Mouse (Mus musculus): Measurements from ENCODE around the gene Espnl. TPM values are rescaled to one million over a fixed set of nuclear protein-coding genes. Genes with fewer than 3 reads are reported as not detected.
A peak's percentile ranks its signal among the peaks of the same experiment; 100 is the strongest.

Espnl gene
- polyA plus RNA-seq, 1 experiment from 2014 or later: 0.08 TPM

DNA sequence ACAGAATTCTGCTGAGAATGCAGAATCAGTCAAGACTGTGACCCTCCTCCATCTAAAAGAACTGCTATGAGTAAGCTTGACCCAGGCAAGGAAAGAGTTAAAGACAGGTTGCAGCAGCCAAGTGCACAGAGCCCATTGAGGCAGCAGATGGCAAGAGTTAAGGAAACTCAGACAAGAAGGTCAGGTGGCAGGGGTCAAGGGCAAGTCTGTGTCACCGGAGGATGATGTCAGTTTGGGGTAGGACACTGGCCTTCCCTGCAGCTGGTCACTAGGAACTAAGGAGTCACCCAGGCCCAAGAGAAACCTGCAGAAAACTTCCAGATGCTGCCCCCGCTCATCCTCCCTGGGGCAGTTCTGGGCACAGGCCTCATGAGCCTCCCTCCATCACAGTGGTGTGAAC is 2.8 kb downstream of the Espnl start:
- Histone ChIP-seq H3K9me3 (no peaks in the 10 kb centered on the region), H3K27ac (no peak overlapping the region), H3K4me2 (no peak overlapping the region), H3K4me3 (replicated peaks) (no peak overlapping the region), H3K9ac (replicated peaks) (no peak overlapping the region), H3K27me3 (no peaks in the 10 kb centered on the region), H3K4me1 (replicated peaks) (peaks cover 15% of the 10 kb centered on the region), H3K36me3 (no peaks in the 10 kb centered on the region)
- 56% methylated on average over 2 of the region's 2 CpGs for WGBS
- no peak for ATAC-seq (ENCODE audit: insufficient number of reproducible peaks, insufficient read depth, low FRiP score, low TSS enrichment, low read depth)

- H3K4me3 ChIP-seq (replicated peaks): no peak overlapping the region
- no peaks in the 10 kb centered on the region for H3K9me3 ChIP-seq
- no peaks in the 10 kb centered on the region for H3K27me3 ChIP-seq
- no peak for ATAC-seq (ENCODE audit: insufficient number of reproducible peaks, insufficient read depth, low FRiP score, low TSS enrichment, low read depth)
- H3K27ac ChIP-seq: no peak overlapping the region
- peaks cover 15% of the 10 kb centered on the region for H3K4me1 ChIP-seq (replicated peaks)
- no peaks in the 10 kb centered on the region for H3K36me3 ChIP-seq
- WGBS: 73% methylated on average over 4 of the region's 4 CpGs
- H3K4me2 ChIP-seq: no peak overlapping the region
- H3K9ac ChIP-seq (replicated peaks): no peak overlapping the region
Measured at GRCm38 (mm10) chr1:91325488-91326042, 3.7 kb downstream of the Espnl start.

DNA sequence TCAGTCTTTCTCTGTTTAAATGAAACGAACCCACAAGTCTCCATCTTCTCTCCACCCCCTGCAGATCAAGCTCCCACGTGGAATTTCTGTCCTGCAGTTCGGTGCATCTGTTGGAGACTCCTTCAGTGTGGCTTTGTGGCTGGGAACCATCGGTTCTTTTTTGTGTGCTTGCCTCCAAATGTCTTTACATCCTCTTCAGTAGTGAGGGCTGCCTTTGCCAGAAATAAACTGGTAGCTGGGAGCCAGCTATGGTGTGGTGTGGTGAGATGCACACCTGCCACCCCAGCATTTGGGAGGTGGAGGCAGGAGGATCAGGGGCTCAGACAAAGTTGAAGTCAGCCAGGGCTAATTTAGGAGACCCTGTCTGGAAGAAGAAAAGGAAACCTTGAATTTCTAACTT is 10.2 kb downstream of the Espnl start:
- no peak overlapping the region for H3K9ac ChIP-seq (replicated peaks)
- H3K4me1 ChIP-seq (replicated peaks): peaks cover 12% of the 10 kb centered on the region
- no peaks in the 10 kb centered on the region for H3K9me3 ChIP-seq
- no peak overlapping the region for H3K4me3 ChIP-seq (replicated peaks)
- H3K27ac ChIP-seq: no peak overlapping the region
- 59% methylated on average over 4 of the region's 4 CpGs for WGBS
- no peaks in the 10 kb centered on the region; the same call in 1 of the 2 replicates for H3K27me3 ChIP-seq
- no peak for ATAC-seq (ENCODE audit: insufficient number of reproducible peaks, insufficient read depth, low FRiP score, low TSS enrichment, low read depth)
- H3K4me2 ChIP-seq: no peak overlapping the region
- no peaks in the 10 kb centered on the region for H3K36me3 ChIP-seq

- Histone ChIP-seq H3K4me2 (no peak overlapping the region), H3K36me3 (no peaks in the 10 kb centered on the region), H3K4me1 (replicated peaks) (peaks cover 13% of the 10 kb centered on the region), H3K27ac (no peak overlapping the region), H3K4me3 (replicated peaks) (no peak overlapping the region), H3K27me3 (no peaks in the 10 kb centered on the region; the same call in 1 of the 2 replicates), H3K9me3 (no peaks in the 10 kb centered on the region), H3K9ac (replicated peaks) (no peak overlapping the region)
- no peak for ATAC-seq (ENCODE audit: insufficient number of reproducible peaks, insufficient read depth, low FRiP score, low TSS enrichment, low read depth)
Measured at GRCm38 (mm10) chr1:91333582-91333981, 11.7 kb downstream of the Espnl start.

- ATAC-seq (ENCODE audit: insufficient number of reproducible peaks, insufficient read depth, low FRiP score, low TSS enrichment, low read depth): no peak
- Histone ChIP-seq H3K36me3 (no peaks in the 10 kb centered on the region), H3K9ac (replicated peaks) (no peak overlapping the region), H3K27ac (no peak overlapping the region), H3K4me2 (no peak overlapping the region), H3K27me3 (peaks cover 28% of the 10 kb centered on the region), H3K9me3 (no peaks in the 10 kb centered on the region), H3K4me3 (replicated peaks) (no peak overlapping the region), H3K4me1 (replicated peaks) (peaks cover 5% of the 10 kb centered on the region; the same call in 1 of the 2 replicates)
- WGBS: 88% methylated on average over 7 of the region's 7 CpGs
Measured at GRCm38 (mm10) chr1:91337355-91337754, 15.5 kb downstream of the Espnl start.

DNA sequence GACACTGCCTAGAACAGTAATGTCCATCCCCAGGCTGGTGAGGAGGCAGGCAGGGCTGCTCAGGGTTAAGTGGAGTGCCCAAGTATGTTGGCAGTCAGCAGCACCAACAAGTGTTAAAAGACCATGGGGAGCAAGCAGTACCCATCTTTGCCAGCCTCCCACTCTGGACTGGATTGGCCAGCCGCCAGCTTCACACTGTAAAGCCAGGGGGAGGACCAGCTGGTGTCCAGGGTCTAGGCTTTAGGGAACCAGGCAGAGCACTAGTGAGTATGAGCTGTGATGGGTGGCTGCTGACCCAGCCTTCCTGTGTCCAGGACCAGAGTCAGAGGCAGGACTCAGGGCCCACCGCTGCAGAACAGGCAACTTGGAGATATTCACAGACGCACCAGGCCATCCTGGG is 22.1 kb downstream of the Espnl start:
- Histone ChIP-seq H3K27me3 (peaks cover 83% of the 10 kb centered on the region), H3K4me2 (no peak overlapping the region), H3K4me1 (replicated peaks) (peaks cover 14% of the 10 kb centered on the region), H3K36me3 (no peaks in the 10 kb centered on the region), H3K4me3 (replicated peaks) (no peak overlapping the region), H3K27ac (no peak overlapping the region), H3K9me3 (no peaks in the 10 kb centered on the region), H3K9ac (replicated peaks) (no peak overlapping the region)
- no peak for ATAC-seq (ENCODE audit: insufficient number of reproducible peaks, insufficient read depth, low FRiP score, low TSS enrichment, low read depth)
- WGBS: 77% methylated on average over 3 of the region's 3 CpGs

DNA sequence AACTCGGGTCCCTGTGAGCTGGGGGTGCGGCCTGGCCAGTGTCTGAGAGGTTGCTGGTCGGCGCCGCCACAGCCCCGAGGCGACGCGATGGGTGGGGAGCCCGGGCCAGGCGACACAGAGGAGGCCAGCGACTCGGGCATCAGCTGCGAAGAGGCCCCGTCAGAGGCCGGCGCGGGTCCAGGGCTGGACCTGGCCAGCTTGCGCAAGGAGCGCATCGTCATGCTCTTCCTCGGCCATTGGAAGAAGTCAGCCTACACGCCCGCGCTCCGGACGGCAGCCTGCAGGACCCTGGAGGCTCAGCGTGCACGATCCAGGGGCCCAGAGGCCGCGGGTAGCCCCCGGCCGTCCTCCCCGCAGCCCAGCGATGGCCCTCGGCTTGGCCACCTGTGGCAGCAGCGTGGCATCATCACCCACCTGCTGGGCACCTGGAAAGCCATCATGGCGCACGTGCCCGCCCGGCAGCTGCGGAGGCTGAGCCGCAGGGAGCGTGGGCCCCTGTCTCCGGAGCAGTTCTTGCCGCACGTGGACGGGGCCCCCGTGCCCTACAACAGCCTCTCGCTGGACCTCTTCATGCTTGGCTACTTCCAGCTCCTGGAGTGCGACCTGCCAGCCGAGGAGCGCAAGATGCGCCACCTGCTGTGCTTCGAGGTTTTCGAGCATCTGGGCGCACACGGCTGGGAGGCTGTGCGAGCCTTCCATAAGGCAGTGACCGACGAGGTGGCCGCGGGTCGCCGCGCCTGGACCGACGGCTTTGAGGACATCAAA is 23.2 kb downstream of the Espnl start:
- H3K27me3 ChIP-seq: peaks cover 72% of the 10 kb centered on the region
- peak overlapping the region; percentile 12; the same call in 1 of the 2 replicates for H3K9ac ChIP-seq (replicated peaks)
- ATAC-seq (ENCODE audit: insufficient number of reproducible peaks, insufficient read depth, low FRiP score, low TSS enrichment, low read depth): no peak

GRCm38 (mm10) chr1:91346892-91347291 is 25.0 kb downstream of the Espnl start:
- peaks cover 60% of the 10 kb centered on the region for H3K27me3 ChIP-seq
- H3K4me1 ChIP-seq (replicated peaks): peaks cover 14% of the 10 kb centered on the region
- H3K4me2 ChIP-seq: no peak overlapping the region
- WGBS: 33% methylated on average over 3 of the region's 3 CpGs
- peak; percentile 53; the same call in 1 of the 2 replicates for ATAC-seq (ENCODE audit: insufficient number of reproducible peaks, insufficient read depth, low FRiP score, low TSS enrichment, low read depth)
- H3K36me3 ChIP-seq: no peaks in the 10 kb centered on the region
- H3K4me3 ChIP-seq (replicated peaks): no peak overlapping the region
- no peaks in the 10 kb centered on the region for H3K9me3 ChIP-seq
- no peak overlapping the region for H3K27ac ChIP-seq
- no peak overlapping the region for H3K9ac ChIP-seq (replicated peaks)

More for the DNA sequence above, 23.2 kb downstream of the Espnl start:
- Histone ChIP-seq H3K4me1 (replicated peaks) (peaks cover 14% of the 10 kb centered on the region), H3K4me2 (peak overlapping the region; percentile 58), H3K36me3 (no peaks in the 10 kb centered on the region), H3K9me3 (no peaks in the 10 kb centered on the region), H3K4me3 (replicated peaks) (peak overlapping the region; percentile 37), H3K27ac (no peak overlapping the region)
- 4% methylated on average over 68 of the region's 68 CpGs for WGBS

GRCm38 (mm10) chr1:91350841-91351240 is 29.0 kb downstream of the Espnl start, which contains the start of gene Klhl30:
Klhl30 (plus strand) TSS chr1:91351016.
- WGBS: 72% methylated on average over 4 of the region's 4 CpGs
- Histone ChIP-seq H3K4me2 (no peak within 1 kb of the TSS), H3K9me3 (no peaks in the 10 kb centered on the region), H3K27ac (no peak within 1 kb of the TSS), H3K4me3 (replicated peaks) (no peak within 1 kb of the TSS), H3K36me3 (no peaks in the 10 kb centered on the region), H3K27me3 (peaks cover 20% of the 10 kb centered on the region), H3K4me1 (replicated peaks) (no peaks in the 10 kb centered on the region), H3K9ac (replicated peaks) (no peak within 1 kb of the TSS)
- no peak for ATAC-seq (ENCODE audit: insufficient number of reproducible peaks, insufficient read depth, low FRiP score, low TSS enrichment, low read depth)

- Histone ChIP-seq H3K27ac (no peak overlapping the region), H3K9me3 (no peaks in the 10 kb centered on the region), H3K27me3 (peaks cover 16% of the 10 kb centered on the region), H3K4me2 (no peak overlapping the region), H3K4me3 (replicated peaks) (no peak overlapping the region), H3K36me3 (no peaks in the 10 kb centered on the region), H3K9ac (replicated peaks) (no peak overlapping the region), H3K4me1 (replicated peaks) (no peaks in the 10 kb centered on the region)
- 81% methylated on average over 3 of the region's 3 CpGs for WGBS
- no peak for ATAC-seq (ENCODE audit: insufficient number of reproducible peaks, insufficient read depth, low FRiP score, low TSS enrichment, low read depth)
Measured at GRCm38 (mm10) chr1:91351249-91351648, 29.4 kb downstream of the Espnl start.

- H3K27ac ChIP-seq: no peak overlapping the region
- no peaks in the 10 kb centered on the region for H3K9me3 ChIP-seq
- H3K4me3 ChIP-seq (replicated peaks): no peak overlapping the region
- 87% methylated on average over 2 of the region's 2 CpGs for WGBS
- H3K4me2 ChIP-seq: no peak overlapping the region
- no peaks in the 10 kb centered on the region for H3K4me1 ChIP-seq (replicated peaks)
- H3K36me3 ChIP-seq: no peaks in the 10 kb centered on the region
- peaks cover 6% of the 10 kb centered on the region; the same call in 1 of the 2 replicates for H3K27me3 ChIP-seq
- H3K9ac ChIP-seq (replicated peaks): no peak overlapping the region
- no peak for ATAC-seq (ENCODE audit: insufficient number of reproducible peaks, insufficient read depth, low FRiP score, low TSS enrichment, low read depth)
Measured at GRCm38 (mm10) chr1:91352277-91352676, 30.4 kb downstream of the Espnl start.
